Mouse (Mus musculus) monocyte, adult 5-6 weeks (primary cell): ENCODE measurements around the gene Lsmem1. TPM values are rescaled to one million over a fixed set of nuclear protein-coding genes. Genes with fewer than 3 reads are reported as not detected.
A peak's percentile ranks its signal among the peaks of the same experiment; 100 is the strongest.

Source experiments
- ATAC-seq: fragments of 153-309, 156-312 bp; replicated peaks from 2 replicates; pipeline ENCODE4 v1.8.0; 2017; ENCODE audit warnings: mild to moderate bottlenecking; ENCODE audit not compliant: low TSS enrichment, insufficient number of reproducible peaks, severe bottlenecking, poor library complexity, low FRiP score
- total RNA-seq: library from RNA; stranded (forward); fragments of 200-1000, 200-491, 200-594 nt; gene quantifications from 3 replicates; pipeline ENCODE4 v1.2.3, GENCODE M21; 2017

Lsmem1 gene
- 0.29 to 1.2 TPM (median 0.96 TPM) in 3 replicates for total RNA-seq

DNA sequence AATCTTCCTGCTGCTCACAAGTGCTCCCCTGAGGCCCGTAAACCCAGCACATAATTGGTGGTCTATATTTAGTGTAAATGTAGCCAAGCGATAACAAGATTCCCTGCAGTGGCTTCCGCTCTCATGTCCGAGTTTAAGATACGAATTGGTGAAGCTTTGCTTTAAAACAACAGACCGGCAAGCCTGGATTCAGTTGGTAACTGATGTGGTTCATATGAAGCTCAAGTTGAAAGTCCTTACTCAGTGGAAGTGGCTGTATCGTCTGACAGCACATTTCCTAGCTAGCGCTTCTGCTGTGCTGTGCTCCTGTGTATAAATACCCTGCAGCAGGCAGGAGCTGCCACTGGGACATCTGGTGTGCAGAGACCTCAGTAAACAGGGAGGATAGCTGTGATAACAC, at the start of gene Lsmem1:
Gene Lsmem1 (minus strand): TSS at position 189 of the 400 bp plus-strand sequence.
- ATAC-seq = no peak

DNA sequence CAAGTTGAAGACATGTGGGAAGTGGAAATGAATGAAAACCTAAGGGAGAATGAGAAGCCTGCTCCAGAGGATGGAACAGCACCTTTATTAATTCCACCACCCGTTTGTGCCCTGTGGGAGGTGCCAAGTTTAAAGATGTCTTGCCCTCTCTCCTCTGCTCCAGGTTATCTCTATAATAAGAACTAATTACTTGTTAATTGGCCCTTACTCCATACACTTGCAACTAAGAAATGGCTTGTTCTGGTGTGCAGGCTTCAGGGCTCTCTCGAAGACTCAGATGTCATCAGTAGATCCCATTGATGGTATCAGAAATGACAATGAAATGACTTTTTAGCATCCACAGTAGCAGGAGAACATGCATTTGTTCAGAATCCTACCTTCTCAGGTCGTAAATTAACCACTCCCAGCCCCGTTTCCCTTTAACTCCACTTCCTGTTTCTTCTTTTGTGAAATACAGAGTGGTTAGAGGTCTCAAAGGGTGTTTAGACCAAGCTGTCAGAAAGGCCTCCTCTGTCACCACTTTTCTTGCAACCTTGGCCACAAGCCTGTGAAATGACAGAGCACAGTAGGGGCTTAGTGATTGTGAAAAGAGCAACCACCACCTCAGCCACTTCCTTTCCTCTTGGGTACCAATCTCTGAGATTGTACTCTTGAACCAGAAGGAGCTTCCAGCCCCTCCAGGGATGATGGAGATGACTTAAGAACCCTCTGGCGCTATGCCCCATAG, 49.3 kb upstream of the Lsmem1 start, which contains the start of gene Ifrd1:
Gene Ifrd1 (minus strand): TSS at position 51 of the 727 bp plus-strand sequence.
- ATAC-seq = peak; percentile 77

DNA sequence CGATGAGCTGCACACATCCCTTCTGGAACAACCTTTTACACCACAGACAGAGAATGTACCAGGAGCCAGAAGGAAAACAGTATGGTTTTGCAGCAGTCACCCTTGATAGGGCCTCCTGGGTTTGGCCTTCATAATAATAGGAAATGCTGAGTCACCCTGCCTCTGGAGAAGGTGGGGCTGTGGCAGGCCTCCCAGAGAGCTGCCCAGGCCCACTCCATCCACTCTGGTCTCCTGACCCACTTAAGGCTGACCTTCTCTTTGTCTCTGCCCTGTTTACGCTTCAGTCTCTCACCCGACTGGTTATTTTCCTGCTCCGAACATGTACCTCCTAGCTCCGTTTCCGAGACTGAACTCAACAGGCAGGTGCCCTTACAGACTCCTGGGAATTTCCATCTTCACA, 48.7 kb upstream of the Lsmem1 start:
- ATAC-seq = no peak; the same call in 1 of the 2 replicates

DNA sequence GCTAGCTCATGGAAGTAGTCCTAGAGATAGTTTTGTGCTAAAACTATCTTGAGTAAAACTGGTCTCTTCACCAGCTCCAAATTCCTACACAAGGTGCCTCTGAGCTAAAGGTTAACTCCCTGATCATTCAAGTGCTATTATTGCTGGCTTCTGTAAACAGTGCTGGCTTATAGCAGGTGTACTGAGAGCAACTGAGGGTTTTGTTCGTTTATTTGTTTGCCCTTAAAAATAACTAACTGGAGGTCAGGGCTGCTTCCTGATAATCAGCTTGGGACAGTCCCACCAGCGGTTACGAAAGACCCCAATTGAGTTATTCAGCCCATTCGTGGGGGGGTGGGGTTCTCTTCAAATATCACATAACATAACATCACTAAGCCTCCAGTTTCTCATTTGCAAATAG, 48.1 kb upstream of the Lsmem1 start:
- no peak for ATAC-seq

DNA sequence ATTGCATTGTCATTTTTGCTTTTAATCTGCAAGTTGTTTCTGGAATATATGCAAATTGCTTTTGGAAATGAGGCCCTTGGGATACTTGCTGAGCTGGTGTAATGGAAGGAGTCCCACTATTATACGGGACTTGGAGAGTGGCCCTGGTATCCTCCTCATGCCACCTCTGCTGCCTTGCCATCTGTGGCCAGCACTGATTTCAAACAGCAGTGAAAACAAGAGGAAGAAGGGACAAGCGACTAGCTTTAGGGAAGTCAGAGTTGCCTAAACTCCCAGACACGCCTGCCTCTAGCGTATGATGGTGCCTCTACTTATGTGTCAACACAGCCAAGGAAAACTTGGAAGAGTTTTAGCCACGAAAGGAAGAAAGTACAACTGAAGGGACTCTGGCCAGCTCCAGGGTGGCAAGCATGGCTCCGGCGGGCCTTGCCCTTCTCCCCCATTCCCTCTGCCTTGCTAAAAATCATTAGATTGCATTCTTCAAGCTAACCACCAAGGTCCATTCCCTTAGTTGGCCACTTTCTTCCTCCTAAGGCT, 46.2 kb upstream of the Lsmem1 start:
- peak; percentile 63 for ATAC-seq

DNA sequence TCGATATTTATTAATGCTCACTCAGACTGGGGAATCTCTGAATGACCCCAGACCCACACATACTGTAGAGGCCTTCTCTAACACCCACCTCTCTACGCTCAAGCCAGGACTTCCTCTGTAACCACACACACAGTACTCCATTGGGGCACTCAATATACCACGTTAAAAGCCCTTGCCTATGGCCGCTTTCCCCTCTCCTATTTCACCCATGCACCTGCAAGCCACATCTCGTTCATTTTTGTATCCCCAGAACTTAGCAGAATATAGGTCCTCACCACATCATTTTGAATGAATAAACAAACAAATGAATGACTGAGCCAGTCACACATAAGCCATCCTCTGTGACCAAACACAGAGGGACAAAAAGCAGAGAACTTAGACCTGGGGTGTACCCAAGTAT, 45.6 kb upstream of the Lsmem1 start:
- no peak for ATAC-seq

DNA sequence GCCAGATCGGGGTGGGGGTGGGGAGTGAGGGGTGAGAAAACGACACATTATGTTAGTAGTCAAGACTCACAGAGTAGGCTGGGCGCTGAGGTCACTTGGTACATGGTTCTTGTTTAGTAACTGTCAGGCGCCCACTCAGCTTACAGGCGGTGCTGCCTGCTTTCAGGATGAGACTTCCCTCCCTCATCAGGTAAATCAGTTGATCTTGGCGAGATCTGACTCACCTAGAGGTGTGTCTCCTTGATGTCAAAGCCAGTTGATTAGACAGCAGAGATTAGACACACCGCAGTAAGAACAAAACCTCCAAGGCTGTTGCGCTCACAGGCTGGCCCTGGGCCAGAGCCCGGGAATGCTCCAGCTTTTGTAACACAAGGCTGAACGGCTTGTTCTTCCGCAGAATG, 44.5 kb upstream of the Lsmem1 start:
- no peak for ATAC-seq

DNA sequence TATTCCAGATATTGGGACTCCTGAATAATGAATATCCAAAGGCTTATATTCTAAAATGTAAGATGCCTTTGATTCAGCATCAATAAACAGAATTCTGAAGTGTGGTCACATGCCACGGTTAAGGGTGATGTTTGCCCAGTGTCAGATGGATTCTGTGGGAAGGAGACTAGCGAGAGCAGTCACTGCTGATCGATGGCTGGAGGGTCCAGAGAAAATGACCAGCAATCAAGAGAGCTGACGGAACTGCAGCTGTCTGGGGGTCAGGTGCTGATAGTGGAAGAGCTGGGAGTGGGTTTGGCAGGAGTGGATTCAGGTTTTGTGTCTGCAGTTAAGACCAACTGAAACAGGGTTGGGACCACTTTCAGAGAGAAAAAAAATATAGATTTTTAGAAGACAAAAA, 44.0 kb upstream of the Lsmem1 start:
- ATAC-seq = no peak

DNA sequence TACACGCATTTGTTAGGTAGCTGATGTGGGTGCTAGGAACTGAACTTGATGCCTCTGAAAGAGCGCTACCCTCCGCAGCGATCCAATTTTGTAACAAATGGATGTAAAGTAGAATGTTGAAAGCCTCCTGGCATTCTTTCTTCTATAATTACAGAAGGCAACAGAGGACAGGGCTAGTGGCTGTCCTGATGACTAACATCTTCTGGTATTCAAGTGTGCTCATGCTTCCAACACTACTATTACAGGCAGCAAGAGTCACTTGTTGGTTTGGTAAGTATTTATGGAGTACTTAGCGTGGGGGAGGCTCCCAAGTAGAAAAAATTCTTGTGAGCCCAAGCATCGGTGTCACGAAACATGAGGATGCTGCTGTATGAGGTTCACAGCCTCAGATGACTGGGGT, 39.9 kb upstream of the Lsmem1 start:
- ATAC-seq = no peak

DNA sequence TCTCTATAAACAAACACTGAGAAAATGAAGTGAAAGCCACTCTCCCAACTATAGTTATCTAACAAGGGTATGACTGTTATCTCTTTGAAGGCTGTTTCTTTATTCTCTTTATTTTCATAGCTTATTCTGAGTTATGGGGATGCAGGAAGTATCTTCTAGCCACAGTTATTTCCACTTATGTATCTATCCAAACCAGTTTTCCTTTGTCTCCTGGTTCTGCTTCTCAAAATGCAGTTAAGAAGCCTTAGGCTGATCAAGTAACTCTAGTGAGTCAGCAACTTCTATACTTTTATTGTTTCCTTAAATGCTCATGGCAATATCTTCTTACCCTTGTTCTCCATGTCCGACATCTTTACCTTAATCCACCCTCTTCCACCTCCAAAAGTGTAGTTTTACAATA, 32.9 kb upstream of the Lsmem1 start:
- no peak for ATAC-seq

DNA sequence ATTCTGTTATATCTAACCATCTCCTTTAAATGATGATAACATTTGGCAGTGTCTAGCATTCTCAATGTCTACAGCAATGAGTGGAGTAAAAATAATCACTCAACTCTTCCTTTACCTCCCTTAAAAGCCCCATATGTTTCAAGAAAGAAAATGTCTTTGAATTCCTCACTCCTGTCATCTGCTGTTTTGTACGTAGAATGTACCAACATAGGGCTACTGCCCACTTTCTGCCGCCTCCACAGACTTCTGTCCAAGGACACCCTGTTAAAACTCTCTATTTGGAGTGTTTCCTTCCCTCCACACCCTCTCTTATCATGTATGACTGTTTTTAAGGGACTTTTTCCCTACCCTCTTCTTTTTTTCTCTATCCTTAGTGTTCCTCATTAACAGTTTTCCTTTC, 32.3 kb upstream of the Lsmem1 start:
- ATAC-seq = no peak

DNA sequence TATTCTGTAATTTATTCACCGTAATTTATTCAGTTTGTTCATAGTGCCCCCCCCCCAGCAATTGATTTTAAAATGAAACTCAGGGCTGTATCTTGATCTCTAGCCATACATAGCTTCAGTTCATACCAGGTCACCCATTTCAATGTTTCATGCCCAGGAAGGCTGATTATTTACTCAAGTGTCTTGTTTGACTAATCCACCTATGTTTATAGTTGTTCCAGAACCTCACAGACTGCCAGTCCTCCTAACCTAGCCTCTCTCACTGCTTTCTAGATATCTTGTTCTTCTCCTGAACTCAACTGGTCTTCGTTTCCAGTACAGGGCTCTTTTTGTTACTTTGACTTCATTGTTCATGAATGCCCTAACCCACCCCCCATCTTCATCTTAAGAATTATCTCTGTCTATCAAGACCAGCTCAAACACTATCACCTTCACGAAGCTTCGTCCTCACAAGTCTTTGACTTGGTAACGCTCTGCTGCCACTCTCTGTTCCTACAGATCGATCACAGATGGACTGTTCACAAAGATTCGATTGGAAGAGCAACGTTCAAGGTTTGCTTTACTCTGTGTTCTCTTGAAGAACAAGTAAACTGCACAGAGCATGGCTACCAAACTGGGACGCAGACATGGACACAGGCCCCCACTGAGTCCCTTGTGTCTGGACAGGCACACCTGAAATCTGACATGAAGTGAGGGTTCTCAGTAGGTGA, 25.0 kb upstream of the Lsmem1 start:
- ATAC-seq = no peak

DNA sequence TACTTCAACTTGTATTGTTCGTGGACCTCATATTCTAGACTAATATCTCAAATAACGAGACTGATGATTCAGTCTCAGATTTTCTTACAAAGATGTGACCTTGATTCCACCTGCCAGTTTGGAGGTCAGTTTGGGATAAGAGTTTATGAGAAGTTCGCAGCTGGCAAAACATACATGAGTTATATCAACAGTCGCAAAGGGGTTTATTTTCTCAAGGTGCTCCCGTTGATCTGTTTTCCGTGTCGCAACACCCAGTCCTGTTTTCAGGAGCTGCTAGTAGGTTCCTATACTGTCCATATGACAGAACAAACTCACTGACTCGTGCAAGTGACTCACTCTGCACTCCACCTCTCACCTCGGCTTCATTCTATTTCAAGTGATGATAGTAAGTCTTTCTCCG, 24.4 kb upstream of the Lsmem1 start:
- ATAC-seq = no peak

DNA sequence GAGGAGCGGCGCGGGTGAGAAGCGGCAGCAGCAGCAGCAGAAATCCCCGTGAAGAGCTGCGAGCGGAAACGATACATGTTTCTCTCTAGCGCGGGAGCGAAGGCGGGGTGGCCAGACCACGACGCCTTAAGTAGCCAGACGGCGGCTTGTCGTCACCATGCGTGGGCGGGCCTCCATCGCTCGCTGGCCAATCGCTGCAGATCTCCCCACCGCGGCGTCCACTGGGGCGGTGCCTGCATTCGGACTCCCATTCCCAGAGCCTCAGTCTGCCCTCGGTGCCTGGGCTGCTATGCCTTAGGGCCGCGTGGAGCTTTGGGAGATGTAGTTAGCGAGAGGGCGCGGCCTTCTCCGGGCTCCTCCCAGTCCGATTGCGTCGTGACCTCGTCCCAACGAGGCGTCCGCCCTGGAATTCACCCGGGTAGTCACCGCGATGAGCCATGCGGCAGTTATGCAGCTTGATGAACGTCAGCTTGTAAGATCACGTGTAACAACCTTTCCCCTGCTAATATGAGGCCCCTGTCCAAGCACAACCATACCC, 23.9 kb upstream of the Lsmem1 start:
- ATAC-seq = peak; percentile 90

DNA sequence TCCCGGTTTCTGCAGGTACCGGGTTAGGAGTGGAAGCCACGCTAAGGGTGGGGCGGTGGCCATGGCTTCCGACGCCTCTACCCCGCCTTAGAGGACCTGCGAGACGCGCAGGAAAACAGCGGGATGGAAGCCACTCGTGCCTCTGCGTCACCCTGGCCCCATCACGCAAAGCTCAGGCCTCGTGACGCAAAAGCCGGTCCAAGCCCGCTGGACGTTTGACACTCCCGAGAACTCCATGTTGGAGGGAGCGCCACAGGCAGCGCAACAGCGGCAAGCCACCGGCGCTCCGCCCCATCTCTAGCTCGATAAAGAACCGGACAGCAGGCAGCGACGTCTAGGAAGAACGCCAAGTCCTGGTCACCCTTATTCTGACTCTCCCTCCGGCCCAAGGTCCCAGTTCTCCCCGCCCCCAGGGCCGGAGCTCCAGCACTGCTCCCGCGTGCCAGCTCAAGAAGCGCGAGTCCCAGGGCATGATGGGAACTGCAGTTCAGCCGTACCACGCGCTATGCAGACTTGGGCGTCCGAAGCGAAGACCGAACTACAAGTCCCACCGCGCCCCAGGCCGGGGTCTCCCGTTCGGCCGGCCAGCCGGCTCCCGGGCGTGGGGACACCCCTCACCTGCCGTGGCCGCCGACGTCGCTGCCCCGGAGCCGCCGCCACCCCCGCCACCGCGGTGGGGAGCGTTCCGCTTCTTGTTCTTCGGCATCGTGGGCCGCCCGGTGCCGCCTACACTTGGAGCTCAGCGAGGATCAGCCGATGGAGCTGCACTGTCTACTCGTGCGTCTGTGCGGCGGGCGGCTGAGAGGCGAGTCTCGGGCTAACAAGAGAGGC, 23.2 kb upstream of the Lsmem1 start:
- peak; percentile 69 for ATAC-seq

DNA sequence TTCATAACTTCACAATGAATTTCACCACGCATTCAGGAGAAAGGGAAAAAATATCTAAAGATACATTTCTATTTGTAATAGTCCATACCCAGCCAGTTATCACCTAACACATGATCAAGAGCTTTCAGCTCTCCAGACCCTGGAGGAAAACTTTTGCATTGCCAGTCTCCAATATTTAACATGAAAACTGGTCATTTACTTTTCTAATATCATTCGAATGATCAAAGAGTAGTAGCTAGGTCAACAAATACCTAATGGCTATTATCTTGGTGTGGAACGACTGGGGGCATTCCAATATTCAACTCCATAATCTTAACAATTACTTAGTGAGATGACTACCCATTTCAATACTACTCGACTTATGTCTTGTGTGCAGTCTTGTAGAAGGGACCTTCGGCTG, 22.3 kb upstream of the Lsmem1 start:
- no peak for ATAC-seq

DNA sequence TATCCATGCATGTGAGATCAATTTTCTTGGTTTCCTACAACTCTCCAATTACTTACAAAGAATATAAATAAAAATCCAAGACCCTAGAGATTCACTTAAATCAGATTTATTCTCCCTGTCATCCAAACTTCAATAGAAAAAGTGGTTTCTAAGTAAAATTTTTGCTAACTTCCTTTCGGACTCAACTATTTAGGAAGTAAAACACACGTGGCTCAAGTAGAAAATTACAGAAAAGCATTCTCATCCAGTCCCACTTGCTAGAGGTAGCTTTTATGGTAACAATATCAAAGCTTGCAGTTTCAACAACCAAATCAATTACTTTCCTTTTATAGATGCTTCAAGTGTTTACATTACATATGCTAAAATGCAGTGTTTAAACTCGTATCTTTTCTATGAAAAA, 21.6 kb upstream of the Lsmem1 start:
- no peak for ATAC-seq

DNA sequence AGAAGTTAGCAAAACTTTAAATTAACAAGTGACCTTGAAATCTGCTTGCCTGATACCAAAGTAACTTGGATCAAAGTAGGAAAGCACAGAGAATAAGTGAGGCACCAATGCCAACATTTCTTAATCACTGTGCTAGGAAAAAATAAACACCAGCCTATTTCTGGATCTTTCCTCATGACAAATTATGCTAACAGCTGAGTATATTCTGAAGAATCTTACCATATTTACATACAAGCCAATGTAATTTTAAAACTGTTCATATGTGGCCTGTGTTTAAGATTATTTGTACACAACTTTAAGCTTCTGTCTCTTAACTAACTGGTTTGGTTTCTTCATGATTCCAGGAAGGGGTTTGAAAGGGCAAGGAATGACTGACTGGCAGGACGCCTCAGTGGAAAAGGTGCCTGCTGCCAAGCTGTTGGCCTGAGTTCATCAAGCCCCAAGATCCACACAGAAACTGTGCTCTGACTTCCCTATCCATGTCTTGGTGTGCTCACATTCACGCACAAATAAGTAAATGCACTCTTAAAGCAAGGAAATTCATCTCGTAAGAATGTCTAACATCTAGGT, 20.8 kb upstream of the Lsmem1 start:
- ATAC-seq = no peak
